Mouse (Mus musculus) naive thymus-derived CD4-positive, alpha-beta T cell, adult 2 months (primary cell): ENCODE data around the gene Wars2.

Experiments
- DNase-seq: peaks from one replicate; pipeline ENCODE4 v3.0.0-alpha.2; 2011; ENCODE audit warnings: low read depth

Wars2 gene

DNA sequence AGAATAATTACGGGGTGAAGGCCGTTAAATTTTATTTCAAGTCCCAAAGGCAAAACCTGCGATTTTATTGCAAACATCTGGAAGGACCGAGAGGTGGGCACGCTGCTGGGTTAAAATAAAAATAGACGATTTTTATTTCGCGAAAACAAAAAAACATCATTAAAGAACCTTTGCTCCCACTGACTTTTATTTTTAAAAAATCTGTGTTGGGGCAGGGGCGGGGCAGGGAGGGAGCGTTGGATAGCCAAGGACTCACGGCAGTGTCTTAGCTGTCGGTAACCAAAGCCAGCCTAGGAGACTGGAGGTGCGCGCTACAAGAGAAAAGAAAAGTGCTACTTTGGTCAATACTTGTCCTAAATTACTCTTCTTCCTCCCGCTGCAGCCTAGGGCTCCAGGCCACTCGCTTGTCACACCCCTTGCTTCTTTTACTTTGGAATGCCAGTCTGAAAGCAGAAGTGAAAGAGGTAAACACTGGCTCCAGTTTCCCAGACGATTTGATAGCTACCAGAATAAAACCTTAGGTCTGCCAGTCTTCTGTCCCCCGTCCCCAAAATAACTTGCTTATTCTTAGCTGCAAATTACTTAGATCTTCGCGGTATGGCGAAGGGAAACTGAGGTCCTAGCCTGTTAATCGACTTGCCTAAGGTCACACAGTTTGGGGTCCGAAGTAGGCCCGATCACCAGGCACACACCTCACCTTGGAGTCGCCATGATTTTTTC is 108.1 kb downstream of the Wars2 start:
- DNase-seq, result no peak

DNA sequence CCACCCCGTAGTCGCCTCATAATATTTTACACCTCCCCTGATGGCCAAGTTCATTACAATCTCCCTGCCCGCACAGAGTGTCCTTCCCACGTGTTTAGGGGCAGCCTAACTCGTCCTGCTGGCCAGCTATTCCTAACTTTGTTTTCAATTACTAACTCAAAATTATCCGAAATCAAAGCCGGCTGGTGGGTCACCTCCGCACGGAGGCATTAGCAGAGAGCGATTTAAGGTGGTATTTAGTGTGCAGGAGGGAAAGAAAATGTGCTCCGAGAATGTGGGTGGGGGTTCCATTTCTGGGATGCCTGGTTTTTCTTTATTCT is 108.6 kb downstream of the Wars2 start:
- DNase-seq, result no peak

DNA sequence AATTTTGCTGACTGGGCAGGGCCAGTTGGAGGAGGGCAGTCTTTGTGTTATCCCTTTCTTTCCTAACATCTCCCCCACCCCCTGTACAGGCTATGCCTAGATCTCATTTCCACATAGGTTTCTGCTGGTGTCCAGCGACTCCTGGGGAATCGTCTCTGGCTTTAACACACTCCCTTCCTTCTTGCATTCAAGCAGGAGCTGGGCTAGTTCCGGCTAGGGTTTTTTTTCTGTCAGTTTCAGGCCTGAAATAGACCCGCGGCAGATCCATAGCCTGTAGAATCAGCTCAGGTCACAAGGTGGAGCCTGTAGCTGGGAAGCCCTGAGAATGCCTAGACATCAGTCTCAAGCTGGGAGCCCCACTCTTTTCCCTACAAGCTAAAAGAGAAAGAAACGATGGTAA is 109.0 kb downstream of the Wars2 start:
- no peak for DNase-seq

DNA sequence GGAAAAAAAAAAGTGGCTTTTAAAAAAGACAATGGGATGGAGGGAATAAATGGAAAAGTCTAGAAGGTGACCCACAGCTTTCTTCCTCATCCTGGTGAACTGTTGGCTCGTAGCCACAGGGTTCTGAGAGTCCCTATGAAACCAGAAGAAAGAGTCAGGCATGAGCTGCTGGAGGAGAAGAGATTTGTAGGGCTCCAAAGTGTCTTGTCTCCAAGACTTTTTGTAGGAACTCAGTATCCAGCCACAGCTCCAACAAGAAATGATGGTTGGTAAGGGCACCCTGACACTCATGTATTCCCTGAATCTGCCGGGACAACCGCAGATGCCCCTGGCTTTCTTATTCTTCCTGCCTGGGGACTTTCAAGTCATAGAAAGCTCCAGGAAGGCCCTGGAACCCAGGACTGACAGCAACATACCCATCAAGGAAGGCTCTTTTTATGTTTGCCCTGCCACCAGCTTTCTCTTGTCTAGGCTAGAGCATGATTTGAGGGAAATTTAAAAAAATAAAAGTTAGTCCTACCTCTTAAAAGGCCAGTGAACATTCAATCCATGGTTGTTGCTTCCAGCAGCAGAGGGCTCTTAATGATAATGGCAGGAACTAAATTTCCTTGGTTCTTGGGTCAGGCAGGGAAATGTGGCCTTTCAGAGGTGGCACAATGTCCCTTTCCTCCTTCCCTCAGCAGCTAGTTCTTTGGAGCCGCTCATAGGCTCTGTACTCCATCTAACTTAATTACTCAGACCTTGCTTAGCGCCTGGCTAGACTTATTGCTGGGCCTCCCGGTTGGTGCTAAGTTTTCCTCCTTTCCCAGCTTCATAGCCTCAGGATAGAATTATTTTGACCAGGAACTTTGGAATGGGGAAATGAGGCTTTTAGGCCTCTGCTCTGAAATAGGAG is 110.7 kb downstream of the Wars2 start:
- DNase-seq, result no peak

DNA sequence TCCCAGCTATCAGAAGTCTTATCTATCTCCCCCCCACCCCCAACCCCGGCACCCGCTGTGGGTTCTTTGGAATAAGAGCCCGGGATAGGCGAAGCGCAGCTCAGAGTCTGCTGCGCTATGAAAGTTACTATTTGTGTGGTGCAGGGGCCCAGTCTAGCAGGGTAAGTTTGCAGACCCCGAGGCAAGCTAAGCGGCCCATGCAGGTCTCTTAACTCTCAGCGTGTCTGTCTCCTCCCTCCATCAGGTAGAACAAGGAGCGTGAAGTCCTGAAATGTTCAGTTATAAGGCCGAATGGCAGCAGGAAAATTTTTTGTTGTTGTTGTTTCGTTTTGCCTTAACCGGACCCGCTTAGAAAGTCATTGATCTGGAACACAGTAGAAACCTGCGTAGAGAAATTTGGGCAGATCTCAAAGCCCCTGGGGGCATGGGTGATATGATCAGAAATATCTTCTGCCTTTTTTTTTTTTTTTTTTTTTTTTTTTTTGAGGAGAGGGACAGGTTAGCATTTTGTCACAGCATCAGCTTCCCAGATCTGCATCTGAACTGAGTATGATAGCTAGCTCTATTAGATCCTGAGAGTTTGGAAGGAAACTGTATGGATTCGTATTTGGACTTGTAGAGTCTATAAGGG is 111.7 kb downstream of the Wars2 start:
- DNase-seq, result no peak

DNA sequence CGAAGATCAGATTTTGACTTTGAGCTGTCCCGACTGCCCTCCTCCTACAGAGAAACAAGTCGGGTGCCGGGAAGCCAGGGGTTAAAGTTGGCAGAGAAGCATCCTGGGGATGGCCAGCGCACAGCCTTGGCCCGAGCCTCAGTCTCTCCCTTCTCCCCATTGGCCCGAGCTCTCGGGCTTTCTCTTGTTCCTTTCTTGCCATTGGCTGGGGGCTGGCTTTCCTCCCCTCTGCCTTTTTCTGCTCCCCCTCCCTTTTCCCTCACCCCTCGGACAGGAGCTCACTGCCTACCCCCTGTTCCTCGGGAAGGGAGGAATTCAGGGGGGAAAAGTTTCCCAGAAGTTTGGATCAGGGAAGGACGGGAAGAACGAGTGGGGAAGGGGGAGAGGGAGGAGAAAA is 112.2 kb downstream of the Wars2 start:
- no peak for DNase-seq

DNA sequence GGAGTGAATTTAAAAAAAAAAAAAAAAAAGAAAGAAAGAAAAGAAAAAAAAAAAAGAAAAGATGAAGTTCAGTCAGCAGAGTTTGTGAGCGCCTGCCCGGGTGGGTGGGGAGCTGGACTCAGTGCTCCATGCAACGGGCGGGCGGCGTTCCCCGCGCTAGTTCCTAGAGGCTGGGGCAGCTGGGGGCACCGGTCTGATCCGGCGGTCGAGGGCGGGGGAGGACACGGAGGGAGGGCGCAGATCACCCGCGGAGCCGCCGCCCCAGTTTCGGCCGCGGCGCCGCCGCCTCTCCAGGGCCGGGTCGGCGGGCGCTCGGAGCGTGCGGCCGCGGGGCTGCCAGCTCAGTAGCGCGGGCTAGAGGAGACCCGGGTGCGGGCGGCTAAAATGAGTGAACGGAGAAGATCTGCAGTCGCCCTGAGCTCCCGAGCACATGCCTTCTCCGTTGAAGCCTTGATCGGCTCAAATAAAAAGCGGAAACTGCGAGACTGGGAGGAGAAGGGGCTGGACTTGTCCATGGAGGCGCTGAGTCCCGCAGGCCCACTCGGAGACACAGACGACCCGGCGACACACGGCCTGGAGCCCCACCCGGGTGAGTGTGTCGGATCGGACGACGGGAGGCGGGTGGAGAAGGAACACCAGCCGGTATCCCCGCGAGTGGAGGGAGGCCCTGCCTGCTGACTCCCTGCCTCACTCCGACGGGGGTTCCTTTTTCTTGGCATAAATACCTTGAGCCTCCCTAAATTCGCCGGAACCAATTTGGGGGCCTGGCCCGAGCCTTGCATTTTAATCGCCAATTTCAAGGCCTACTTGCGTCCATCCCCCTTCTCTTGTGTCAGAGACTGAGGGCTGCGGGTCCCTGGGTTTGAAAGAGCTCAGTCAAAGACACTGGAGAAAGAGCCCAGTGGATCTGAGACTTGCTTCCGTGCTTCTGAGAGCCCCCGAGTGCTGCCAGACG is 112.9 kb downstream of the Wars2 start:
- DNase-seq, result no peak

DNA sequence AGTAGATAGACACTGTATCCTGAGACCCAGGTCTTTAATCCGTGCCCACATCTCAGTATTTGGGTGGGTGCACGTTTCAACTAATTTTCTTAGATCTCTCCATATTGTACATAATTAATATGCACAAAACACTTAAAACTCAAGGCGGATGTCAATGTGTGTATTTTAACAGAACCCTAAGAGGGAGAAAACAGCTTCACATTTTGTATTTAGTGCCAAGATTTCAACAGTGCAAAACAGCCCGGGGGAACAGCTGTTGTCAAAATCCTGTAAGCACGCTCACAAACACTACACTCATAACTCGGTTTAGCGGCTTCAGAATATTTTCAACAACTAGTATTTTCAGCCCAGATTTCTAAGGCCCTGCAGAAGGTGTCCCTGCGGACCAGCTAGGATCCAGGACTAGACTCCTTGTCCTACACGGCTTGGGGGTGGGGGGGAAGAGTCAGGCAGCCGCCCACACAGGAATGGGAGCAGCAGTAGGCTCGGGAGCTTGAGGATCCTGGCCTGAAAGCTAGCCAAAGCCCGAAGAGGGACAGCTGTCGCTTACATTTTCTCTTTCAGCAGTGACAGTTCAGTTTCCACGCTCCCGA is 113.8 kb downstream of the Wars2 start:
- no peak for DNase-seq

DNA sequence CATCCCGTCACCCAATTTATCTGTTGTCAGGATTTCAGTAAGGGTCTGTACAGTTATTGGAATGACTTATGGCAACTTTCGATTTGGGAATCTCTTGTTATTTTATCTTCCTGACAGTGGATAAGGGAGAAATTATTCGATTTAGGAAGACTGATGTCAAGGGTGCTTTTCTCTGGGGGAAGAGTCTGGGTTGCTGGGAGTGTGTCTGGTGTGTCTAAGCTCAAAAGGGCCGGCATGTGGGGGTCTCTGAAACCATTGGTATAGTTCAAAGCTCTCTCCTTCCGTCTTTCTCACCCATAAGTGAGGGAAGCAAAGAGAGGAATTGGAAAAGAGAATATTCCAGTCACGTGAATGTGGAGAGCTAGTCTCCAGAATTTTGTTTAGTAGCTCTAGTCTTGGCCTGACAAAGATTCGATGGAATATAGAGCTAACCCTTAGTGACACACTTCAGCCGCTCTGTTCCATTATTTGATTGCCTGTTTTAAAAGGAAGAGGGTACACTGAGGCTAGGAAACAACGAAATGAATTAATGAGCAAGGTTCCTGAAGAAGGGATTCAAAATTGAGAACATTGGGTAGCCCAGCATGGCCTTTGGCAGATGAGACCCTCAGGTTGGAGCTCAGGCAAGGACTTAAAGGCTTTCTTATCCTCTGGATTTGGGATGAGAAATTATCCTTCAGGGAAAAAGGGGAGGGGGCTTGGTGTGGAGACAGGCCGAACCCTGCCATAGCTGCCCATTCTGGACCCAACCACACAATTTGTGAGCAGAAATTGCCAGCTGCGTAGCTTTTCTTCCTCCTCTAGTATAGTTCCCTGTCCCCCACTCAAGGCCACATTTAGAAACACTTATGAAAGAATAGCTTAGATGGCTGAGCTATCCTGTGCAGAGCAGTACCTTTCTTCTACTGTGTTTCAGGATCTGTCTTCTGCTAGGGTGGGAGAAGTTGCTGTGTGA is 114.8 kb downstream of the Wars2 start:
- no peak for DNase-seq

DNA sequence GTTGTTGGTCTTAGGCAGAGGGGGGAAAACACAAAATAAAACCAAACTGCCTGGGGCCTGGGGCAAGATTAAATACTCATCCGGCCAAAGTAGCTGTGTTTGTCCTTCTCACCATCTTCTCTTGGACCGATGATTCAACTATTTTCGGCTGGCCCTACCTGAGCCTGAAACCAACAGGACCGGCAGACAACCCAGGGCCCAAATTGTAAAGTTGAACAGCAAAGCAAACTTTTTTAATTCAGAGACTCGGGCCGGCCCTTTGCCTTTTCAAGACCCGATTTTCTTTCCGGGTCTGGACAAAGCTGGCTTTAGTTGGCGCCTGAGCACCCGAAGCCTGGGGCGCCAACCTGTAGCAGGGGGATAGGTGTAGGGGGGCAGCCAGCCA is 115.5 kb downstream of the Wars2 start:
- no peak for DNase-seq

DNA sequence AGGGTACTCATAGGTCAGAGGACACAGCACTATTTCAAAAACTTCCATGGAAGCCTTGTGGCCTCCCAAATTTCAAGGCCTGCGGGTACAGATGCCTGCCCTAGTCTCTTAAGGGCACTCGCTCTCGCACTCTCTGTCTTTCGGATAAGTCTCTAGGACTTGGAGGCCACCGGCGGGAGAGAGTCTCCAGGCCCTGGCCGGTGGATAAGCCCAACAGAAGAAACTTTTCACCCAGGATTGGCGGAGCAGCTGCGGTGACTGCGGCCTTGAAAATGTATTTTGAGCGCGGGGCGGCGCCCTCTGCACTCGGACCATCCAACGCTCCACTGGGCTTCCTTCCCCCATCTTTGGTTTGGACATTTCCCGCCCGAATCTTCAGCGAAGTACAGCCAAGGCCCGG is 115.9 kb downstream of the Wars2 start:
- no peak for DNase-seq

DNA sequence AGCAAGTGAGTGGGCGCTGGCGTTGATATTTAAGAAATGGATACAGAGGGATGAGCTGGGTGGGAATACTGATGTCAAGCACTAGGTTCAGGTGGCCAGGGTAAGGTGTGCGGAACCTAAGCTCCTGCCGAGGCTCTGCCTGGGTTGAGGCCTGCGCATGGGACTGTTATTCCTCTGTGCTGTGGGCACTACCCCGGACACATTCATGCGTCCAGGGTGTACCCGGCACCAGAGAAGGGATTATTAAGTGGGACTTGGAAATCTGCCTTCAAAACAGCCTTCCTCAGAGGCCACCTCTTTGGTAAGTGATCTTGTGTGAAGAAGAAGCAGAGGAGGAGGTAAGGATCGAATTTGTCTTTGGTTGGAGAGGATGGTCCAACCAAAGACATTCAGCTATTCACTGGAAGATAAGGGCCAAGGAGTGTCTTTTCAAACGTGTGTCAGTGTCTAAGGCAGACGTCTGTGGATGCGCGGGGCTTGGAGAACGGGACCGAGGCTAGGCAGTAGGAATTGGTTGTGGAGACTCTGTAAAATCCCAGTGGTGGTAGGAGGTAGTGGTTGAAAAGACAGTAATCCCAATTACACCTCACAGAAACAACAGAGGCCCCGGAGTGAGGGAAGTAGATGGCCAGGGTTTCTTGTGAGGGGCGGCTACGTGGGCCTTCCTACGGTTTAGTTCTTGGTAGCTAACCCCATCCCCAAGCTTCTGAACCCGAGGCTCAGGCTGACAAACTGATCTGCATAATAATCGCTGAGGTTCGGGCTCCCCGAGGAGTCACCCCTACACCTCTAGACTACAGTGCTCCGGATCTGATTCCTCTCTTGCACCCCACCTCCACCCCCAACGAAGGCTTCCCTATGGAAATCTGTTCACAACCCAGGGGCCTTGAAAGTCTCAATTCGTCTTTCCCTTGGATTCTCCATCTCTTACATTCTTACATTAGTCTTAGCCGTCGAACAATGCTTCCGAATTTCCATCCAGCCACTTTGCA is 117.0 kb downstream of the Wars2 start:
- DNase-seq, result no peak

DNA sequence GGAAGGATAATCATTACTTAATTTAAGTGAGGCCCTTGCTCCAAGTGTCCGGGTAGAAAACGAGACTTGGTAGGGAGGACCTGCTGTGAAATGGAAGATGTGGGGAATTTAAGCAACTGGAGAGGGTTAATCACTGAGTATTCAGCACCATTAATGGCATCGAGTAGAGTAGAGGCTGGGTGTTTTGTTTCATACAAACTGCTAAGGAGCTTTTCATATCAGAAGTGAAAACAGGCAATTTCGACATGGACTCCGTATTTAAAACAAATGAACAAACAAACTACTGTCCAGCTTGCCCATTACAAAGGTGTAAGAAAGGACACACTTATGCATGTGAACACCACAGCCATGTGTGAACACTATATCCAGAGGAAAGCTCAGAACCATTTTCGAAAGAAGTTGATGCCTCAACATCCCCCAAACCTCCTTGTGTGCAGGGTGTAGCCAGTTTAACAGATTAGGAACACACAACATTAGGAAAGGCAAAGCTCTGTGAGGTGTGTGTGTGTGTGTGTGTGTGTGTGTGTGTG is 118.9 kb downstream of the Wars2 start:
- DNase-seq, result no peak

DNA sequence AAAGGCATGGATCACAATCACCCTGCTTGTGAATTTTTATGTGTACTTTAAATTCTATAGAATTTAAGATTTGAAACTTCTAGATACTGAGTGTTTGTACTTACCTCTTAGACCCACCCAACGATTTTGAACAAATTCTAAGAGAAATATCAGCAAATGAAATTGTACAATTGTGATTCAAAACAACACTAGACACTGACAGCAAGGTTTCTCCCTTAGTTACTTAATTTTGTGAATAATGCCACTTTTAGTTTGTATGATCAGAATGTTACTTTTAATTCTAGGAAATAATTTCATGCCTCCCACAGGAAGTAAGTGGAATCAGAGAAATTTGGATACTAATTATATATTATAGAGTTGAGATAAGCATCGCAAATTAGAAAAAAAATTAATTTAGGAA is 119.5 kb downstream of the Wars2 start:
- DNase-seq, result no peak

DNA sequence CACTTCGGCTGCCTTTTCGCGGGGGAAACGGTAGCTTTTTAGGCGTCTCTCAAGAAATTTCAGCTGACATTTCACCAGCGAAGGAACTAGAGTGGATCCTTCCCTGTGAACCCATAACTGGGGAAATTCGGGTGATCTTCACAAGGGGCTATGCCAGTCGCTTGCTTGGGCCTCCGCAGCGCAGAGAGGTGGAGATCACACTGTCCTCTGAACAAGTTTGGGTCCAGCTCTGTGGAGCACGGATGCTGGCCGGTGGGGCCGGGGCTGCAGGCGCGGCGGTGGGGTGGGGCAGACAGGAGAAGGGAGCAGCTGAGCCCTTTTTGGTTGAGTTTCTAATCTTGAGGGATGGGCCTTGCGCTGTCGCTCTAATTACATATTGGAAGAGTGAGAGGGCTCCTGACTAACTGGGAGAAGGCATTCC is 120.5 kb downstream of the Wars2 start:
- no peak for DNase-seq

DNA sequence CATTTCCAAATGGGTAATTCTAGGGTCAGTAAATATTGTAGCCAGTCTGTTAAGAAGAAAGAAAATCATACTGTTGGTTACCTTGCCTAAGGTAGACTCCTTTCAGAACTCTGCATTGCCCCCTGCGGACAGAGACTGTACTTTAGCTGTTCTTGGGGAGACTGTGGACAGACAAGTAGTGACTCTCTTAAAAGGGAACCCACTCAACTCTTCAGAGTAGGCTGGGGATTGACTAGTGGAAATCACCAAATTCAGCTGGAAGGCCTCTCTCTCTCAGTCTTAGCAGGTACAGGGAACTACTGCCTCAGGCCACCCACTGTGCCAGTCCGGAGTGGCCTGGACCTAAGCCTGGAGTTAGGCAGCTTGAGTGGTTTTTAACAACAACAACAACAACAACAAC is 121.1 kb downstream of the Wars2 start:
- DNase-seq, result no peak

DNA sequence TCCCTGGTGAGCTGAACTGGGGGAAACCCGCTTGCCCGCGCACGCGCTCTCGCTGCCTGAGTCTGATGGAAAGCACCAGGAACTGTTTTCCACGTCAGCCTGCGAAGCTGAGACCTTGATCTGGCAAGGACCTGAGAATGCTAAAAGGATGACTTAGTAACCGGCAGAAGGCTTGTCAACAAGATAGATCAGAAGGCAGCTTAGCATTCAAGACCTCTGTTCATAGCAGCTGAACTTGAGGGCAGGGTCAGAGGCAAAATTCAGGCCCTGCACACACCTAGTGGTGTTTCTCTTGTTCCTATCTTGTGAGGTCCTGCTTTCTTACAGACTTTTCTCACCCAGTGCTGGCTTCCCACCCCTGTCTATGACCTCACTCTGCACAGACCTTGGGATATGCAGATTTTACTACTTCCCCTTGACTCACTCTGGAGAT is 122.6 kb downstream of the Wars2 start:
- no peak for DNase-seq

DNA sequence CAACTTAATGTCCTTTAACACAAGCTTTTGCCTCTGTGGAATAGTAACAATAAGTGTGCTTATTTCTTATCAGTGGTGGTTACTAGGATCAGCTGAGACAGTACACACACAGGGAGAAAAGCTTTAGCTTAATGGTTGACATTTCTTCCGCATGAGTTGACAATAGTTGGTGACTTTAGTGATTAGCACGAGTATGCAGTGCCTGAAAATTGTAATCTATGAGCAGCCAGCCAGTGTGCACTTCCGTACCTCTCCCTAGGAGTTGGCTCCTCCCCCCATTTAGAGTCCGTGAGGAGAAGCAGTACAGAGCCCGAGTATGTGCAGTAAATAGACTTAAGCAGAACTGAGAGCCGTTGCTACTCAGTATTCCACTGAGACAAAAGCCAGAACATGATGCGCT is 123.8 kb downstream of the Wars2 start:
- no peak for DNase-seq

DNA sequence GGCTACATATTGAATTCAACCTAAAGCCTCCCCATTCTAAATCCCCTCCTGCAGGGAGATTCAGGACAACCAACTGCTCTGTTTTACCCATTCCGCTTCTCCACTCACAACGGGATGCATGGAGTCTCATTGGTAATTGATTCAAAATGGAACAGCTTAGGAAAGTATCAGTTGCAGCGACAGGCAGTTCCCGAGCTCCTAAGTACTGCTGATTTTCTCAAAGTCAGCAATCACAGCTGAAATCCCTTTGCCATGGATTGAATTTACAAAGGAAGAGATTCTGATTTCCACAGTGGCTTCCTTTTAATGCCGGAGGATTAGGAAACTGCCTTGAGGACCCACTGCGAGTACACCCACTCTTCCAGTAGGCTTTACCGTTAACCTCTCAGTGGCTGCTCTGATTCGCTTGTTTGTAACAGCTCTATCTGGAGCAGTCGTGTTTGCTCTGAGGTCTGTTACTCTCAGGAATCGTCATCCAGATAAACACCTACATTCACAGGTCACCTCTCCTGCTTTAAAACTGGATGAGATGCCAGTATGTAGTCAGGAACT is 126.0 kb downstream of the Wars2 start:
- no peak for DNase-seq
